Mouse (Mus musculus) heart, embryonic 15.5 days (tissue): ENCODE measurements around the gene Pde4b. TPM values are rescaled to one million over a fixed set of nuclear protein-coding genes. Genes with fewer than 3 reads are reported as not detected.
A peak's percentile ranks its signal among the peaks of the same experiment; 100 is the strongest.

Experiments used
- ATAC-seq: fragments of 200-750 bp; cut with Nextera tagmentation; replicated peaks from 2 replicates; pipeline ENCODE4 v1.8.0; 2017; ENCODE audit warnings: low read depth, moderate TSS enrichment; ENCODE audit not compliant: insufficient number of reproducible peaks, insufficient read depth, low FRiP score
- H3K27ac ChIP-seq: fragments of 300-500 bp; sonication (generic); 2 replicates; pipeline ENCODE4 v1.5.1; 2015; ENCODE audit warnings: mild to moderate bottlenecking, inconsistent platforms
- H3K27me3 ChIP-seq: fragments of 300-500 bp; sonication (generic); 2 replicates; pipeline ENCODE4 v1.6.1; 2015; ENCODE audit warnings: inconsistent platforms
- H3K36me3 ChIP-seq: fragments of 300-500 bp; sonication (generic); 2 replicates; pipeline ENCODE4 v1.6.1; 2015; ENCODE audit warnings: mild to moderate bottlenecking, inconsistent platforms
- H3K4me1 ChIP-seq: fragments of 300-500 bp; sonication (generic); replicated peaks from 2 replicates; pipeline ENCODE4 v1.6.1; 2015; ENCODE audit warnings: inconsistent platforms
- H3K4me2 ChIP-seq: fragments of 300-500 bp; sonication (generic); 2 replicates; pipeline ENCODE4 v1.6.1; 2015; ENCODE audit warnings: inconsistent platforms, mild to moderate bottlenecking, moderate library complexity
- H3K4me3 ChIP-seq: fragments of 300-500 bp; sonication (generic); 2 replicates; pipeline ENCODE4 v1.5.1; 2015; ENCODE audit warnings: mild to moderate bottlenecking, inconsistent platforms
- H3K9ac ChIP-seq: fragments of 300-500 bp; sonication (generic); 2 replicates; pipeline ENCODE4 v1.6.1; 2015; ENCODE audit warnings: mild to moderate bottlenecking, inconsistent platforms
- H3K9me3 ChIP-seq: fragments of 300-500 bp; sonication (generic); replicated peaks from 2 replicates; pipeline ENCODE4 v1.6.1; 2016; ENCODE audit warnings: inconsistent platforms
- WGBS: fragments of 180-500 bp; shearing (Covaris S2); methylation state at CpG from one replicate; pipeline ENCODE4 v1.1.7; 2015; ENCODE audit warnings: mixed read lengths; 5-methylcytosine and 5-hydroxymethylcytosine counted together
- polyA plus RNA-seq: library from polyadenylated mRNA; unstranded; fragments of >200 nt; fragmentation: Nextera tagmentation; extraction: Ambion mirVana; gene quantifications from 2 replicates; pipeline ENCODE4 v1.2.1, GENCODE M21; 2015

Gene Pde4b
- polyA plus RNA-seq, 1 experiment from 2014 or later: 24.6 TPM

GRCm38 (mm10) chr4:102297558-102297957, 210.2 kb downstream of the Pde4b start:
- H3K9me3 ChIP-seq: no peaks in the 10 kb centered on the region
- H3K36me3 ChIP-seq: no peaks in the 10 kb centered on the region
- H3K27ac ChIP-seq: no peak overlapping the region
- no peak overlapping the region for H3K9ac ChIP-seq
- 0 out of 2 replicates have a peak, but pooled peaks cover 3% of the 10 kb centered on the region for H3K4me1 ChIP-seq
- H3K4me2 ChIP-seq: no peak overlapping the region
- no peak overlapping the region for H3K4me3 ChIP-seq
- H3K27me3 ChIP-seq: no peaks in the 10 kb centered on the region
- no peak for ATAC-seq

- no peak for ATAC-seq
- no peak overlapping the region for H3K4me2 ChIP-seq
- 70% methylated on average over 4 of the region's 4 CpGs for WGBS
- peaks cover 5% of the 10 kb centered on the region; the same call in 1 of the 2 replicates for H3K4me1 ChIP-seq
- H3K27me3 ChIP-seq: no peaks in the 10 kb centered on the region
- H3K4me3 ChIP-seq: no peak overlapping the region
- no peak overlapping the region for H3K9ac ChIP-seq
- no peak overlapping the region for H3K27ac ChIP-seq
- no peaks in the 10 kb centered on the region for H3K9me3 ChIP-seq
- H3K36me3 ChIP-seq: no peaks in the 10 kb centered on the region; the same call in 1 of the 2 replicates
Measured at GRCm38 (mm10) chr4:102302568-102302967, 215.2 kb downstream of the Pde4b start.

GRCm38 (mm10) chr4:102307661-102308297, 220.4 kb downstream of the Pde4b start:
- no peak overlapping the region for H3K4me2 ChIP-seq
- ATAC-seq: no peak
- H3K27ac ChIP-seq: no peak overlapping the region
- H3K36me3 ChIP-seq: no peaks in the 10 kb centered on the region; the same call in 1 of the 2 replicates
- no peak overlapping the region for H3K9ac ChIP-seq
- no peaks in the 10 kb centered on the region for H3K9me3 ChIP-seq
- 65% methylated on average over 4 of the region's 4 CpGs for whole genome bisulfite sequencing
- no peak overlapping the region for H3K4me3 ChIP-seq
- peaks cover 10% of the 10 kb centered on the region for H3K4me1 ChIP-seq
- H3K27me3 ChIP-seq: no peaks in the 10 kb centered on the region

- H3K36me3 ChIP-seq: no peaks in the 10 kb centered on the region
- H3K27ac ChIP-seq: no peak overlapping the region
- H3K9me3 ChIP-seq: no peaks in the 10 kb centered on the region
- no peak overlapping the region for H3K9ac ChIP-seq
- no peaks in the 10 kb centered on the region for H3K27me3 ChIP-seq
- no peak overlapping the region for H3K4me2 ChIP-seq
- H3K4me1 ChIP-seq: peaks cover 13% of the 10 kb centered on the region
- ATAC-seq: no peak
- no peak overlapping the region for H3K4me3 ChIP-seq
Measured at GRCm38 (mm10) chr4:102310630-102311029, 223.3 kb downstream of the Pde4b start.

- Histone ChIP-seq H3K4me1 (peaks cover 14% of the 10 kb centered on the region), H3K4me3 (no peak overlapping the region), H3K36me3 (no peaks in the 10 kb centered on the region), H3K4me2 (no peak overlapping the region), H3K9ac (no peak overlapping the region), H3K27me3 (no peaks in the 10 kb centered on the region), H3K9me3 (no peaks in the 10 kb centered on the region), H3K27ac (peak overlapping the region; percentile 46; the same call in 1 of the 2 replicates)
- 77% methylated on average over 2 of the region's 2 CpGs for WGBS
- no peak for ATAC-seq
Measured at GRCm38 (mm10) chr4:102316011-102316410, 228.7 kb downstream of the Pde4b start.

GRCm38 (mm10) chr4:102316699-102317285, 229.4 kb downstream of the Pde4b start:
- H3K4me3 ChIP-seq: no peak overlapping the region
- WGBS: 52% methylated on average over 5 of the region's 5 CpGs
- no peak for ATAC-seq
- peaks cover 14% of the 10 kb centered on the region for H3K4me1 ChIP-seq
- H3K36me3 ChIP-seq: no peaks in the 10 kb centered on the region
- H3K9me3 ChIP-seq: no peaks in the 10 kb centered on the region
- no peak overlapping the region for H3K9ac ChIP-seq
- no peaks in the 10 kb centered on the region for H3K27me3 ChIP-seq
- no peak overlapping the region for H3K27ac ChIP-seq
- H3K4me2 ChIP-seq: no peak overlapping the region

GRCm38 (mm10) chr4:102318596-102318995, 231.3 kb downstream of the Pde4b start:
- 80% methylated on average over 6 of the region's 6 CpGs for WGBS
- Histone ChIP-seq H3K4me1 (peaks cover 14% of the 10 kb centered on the region), H3K27me3 (no peaks in the 10 kb centered on the region), H3K36me3 (no peaks in the 10 kb centered on the region), H3K27ac (no peak overlapping the region), H3K4me3 (no peak overlapping the region), H3K4me2 (no peak overlapping the region), H3K9me3 (no peaks in the 10 kb centered on the region), H3K9ac (no peak overlapping the region)
- no peak for ATAC-seq

GRCm38 (mm10) chr4:102321340-102321739, 234.0 kb downstream of the Pde4b start:
- 80% methylated on average over 3 of the region's 3 CpGs for WGBS
- H3K9me3 ChIP-seq: no peaks in the 10 kb centered on the region
- no peak overlapping the region for H3K27ac ChIP-seq
- H3K4me1 ChIP-seq: peaks cover 7% of the 10 kb centered on the region
- ATAC-seq: no peak
- H3K9ac ChIP-seq: no peak overlapping the region
- no peaks in the 10 kb centered on the region for H3K27me3 ChIP-seq
- no peak overlapping the region for H3K4me2 ChIP-seq
- no peaks in the 10 kb centered on the region for H3K36me3 ChIP-seq
- no peak overlapping the region for H3K4me3 ChIP-seq

GRCm38 (mm10) chr4:102332386-102332785, 245.0 kb downstream of the Pde4b start:
- 0 out of 2 replicates have a peak overlapping the region, but pooled peaks have one; percentile 5 for H3K27ac ChIP-seq
- ATAC-seq: no peak
- WGBS: 89% methylated on average over 2 of the region's 2 CpGs

GRCm38 (mm10) chr4:102332885-102333284, 245.5 kb downstream of the Pde4b start:
- H3K9me3 ChIP-seq: no peaks in the 10 kb centered on the region
- H3K36me3 ChIP-seq: 0 out of 2 replicates have a peak, but pooled peaks cover 2% of the 10 kb centered on the region
- no peak; the same call in 1 of the 2 replicates for ATAC-seq
- peak overlapping the region; percentile 5; the same call in 1 of the 2 replicates for H3K27ac ChIP-seq
- H3K4me1 ChIP-seq: peaks cover 24% of the 10 kb centered on the region
- H3K4me3 ChIP-seq: no peak overlapping the region
- 66% methylated on average over 4 of the region's 4 CpGs for WGBS
- no peaks in the 10 kb centered on the region for H3K27me3 ChIP-seq
- H3K9ac ChIP-seq: no peak overlapping the region
- no peak overlapping the region for H3K4me2 ChIP-seq

More at GRCm38 (mm10) chr4:102332386-102332785, 245.0 kb downstream of the Pde4b start:
- H3K4me3 ChIP-seq: no peak overlapping the region
- 0 out of 2 replicates have a peak, but pooled peaks cover 2% of the 10 kb centered on the region for H3K36me3 ChIP-seq
- H3K4me2 ChIP-seq: no peak overlapping the region
- no peaks in the 10 kb centered on the region for H3K9me3 ChIP-seq
- H3K4me1 ChIP-seq: peaks cover 24% of the 10 kb centered on the region
- H3K27me3 ChIP-seq: no peaks in the 10 kb centered on the region
- no peak overlapping the region for H3K9ac ChIP-seq

- H3K36me3 ChIP-seq: no peaks in the 10 kb centered on the region
- no peak overlapping the region for H3K4me2 ChIP-seq
- H3K27ac ChIP-seq: no peak overlapping the region
- no peak for ATAC-seq
- H3K4me3 ChIP-seq: no peak overlapping the region
- H3K9me3 ChIP-seq: no peaks in the 10 kb centered on the region
- no peaks in the 10 kb centered on the region for H3K27me3 ChIP-seq
- H3K4me1 ChIP-seq: peaks cover 13% of the 10 kb centered on the region
- H3K9ac ChIP-seq: no peak overlapping the region
- WGBS: 77% methylated on average over 4 of the region's 4 CpGs
Measured at GRCm38 (mm10) chr4:102346911-102347492, 259.7 kb downstream of the Pde4b start.
